Mouse (Mus musculus): ENCODE measurements around the gene Otud7b.

- TF ChIP-seq CTCF (IDR thresholded peaks at IDR 0.05; ENCODE audit: low read depth), result no peak
- TF ChIP-seq EP300 (optimal IDR thresholded peaks at IDR 0.05), result no peak
These were observed 49.0 kb upstream of the Otud7b start for GRCm38 (mm10) chr3:96055294-96055693.
